Mouse (Mus musculus): ENCODE data around the gene Gm17469. TPM values are rescaled to one million over a fixed set of nuclear protein-coding genes. Genes with fewer than 3 reads are reported as not detected.
"Not testable (repeated sequence)": the region's sequence is repeated elsewhere in the genome, so short reads cannot be mapped to it uniquely, and the experiment has no call there.

The Gm17469 gene
- not detected in 2 replicates for polyA plus RNA-seq (2016; fragmentation: Nextera tagmentation; extraction: Ambion mirVana)

DNA sequence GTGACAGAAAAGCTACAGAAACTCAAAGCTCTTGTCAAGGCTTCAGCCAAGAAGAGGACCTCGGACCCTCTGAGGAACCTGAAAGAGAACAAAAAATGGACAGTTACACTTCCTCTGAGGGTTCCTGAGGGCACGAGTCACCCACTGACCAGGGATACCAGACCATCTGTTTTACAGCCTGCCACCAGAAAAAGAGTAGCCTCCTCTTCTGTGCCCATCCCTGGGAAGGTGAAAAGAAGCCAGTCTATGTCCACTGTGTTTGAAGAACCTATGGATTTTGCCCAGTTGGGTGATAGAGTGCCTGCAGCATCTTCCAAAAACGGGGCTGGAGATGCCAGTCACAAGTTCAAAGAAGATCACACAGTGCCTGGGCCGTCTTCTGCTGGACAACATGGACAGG lies at the start of gene Gm17469:
Gene Gm17469 (plus strand): TSS at position 301 of the 400 bp plus-strand sequence.
- not testable (repeated sequence) for H3K36me3 ChIP-seq; H3K4me1 ChIP-seq; H3K4me3 ChIP-seq; H3K27me3 ChIP-seq (ENCODE audit: insufficient read depth, poor library complexity, severe bottlenecking); H3K27ac ChIP-seq; DNase-seq (ENCODE audit: low spot score); H3K9me3 ChIP-seq
- WGBS, result no CpG with 5 or more reads among the region's 4 CpGs

Other genes starting within 250 kb of the Gm17469 start
- gene Gm17584, start 129.3 kb upstream of the Gm17469 start, polyA plus RNA-seq (2016; fragmentation: Nextera tagmentation; extraction: Ambion mirVana), result not detected in 2 replicates